Mouse (Mus musculus) stomach, embryonic 14.5 days (tissue): ENCODE measurements around the gene Sox21. TPM values are rescaled to one million over a fixed set of nuclear protein-coding genes. Genes with fewer than 3 reads are reported as not detected.

Source experiments
- ATAC-seq: fragments of 200-750 bp; cut with Nextera tagmentation; 2 replicates; pipeline ENCODE4 v1.8.0; 2017; ENCODE audit warnings: low read depth, moderate TSS enrichment; ENCODE audit not compliant: insufficient number of reproducible peaks, insufficient read depth, low FRiP score
- H3K27ac ChIP-seq: fragments of 300-500 bp; sonication (generic); 2 replicates; pipeline ENCODE4 v1.5.1; 2014; ENCODE audit warnings: mild to moderate bottlenecking, low read length, moderate library complexity, mixed read lengths
- H3K27me3 ChIP-seq: fragments of 300-500 bp; sonication (generic); 2 replicates; pipeline ENCODE4 v1.6.1; 2014; ENCODE audit warnings: low read length, control low read depth, mixed read lengths; ENCODE audit not compliant: control insufficient read depth, insufficient read depth
- H3K36me3 ChIP-seq: fragments of 300-500 bp; sonication (generic); 2 replicates; pipeline ENCODE4 v1.6.1; 2014; ENCODE audit warnings: mild to moderate bottlenecking, control low read depth, low read length, moderate library complexity, mixed read lengths; ENCODE audit not compliant: control insufficient read depth, insufficient read depth
- H3K4me1 ChIP-seq: fragments of 300-500 bp; sonication (generic); 2 replicates; pipeline ENCODE4 v1.6.1; 2014; ENCODE audit warnings: low read length, control low read depth, mixed read lengths; ENCODE audit not compliant: control insufficient read depth, insufficient read depth
- H3K4me2 ChIP-seq: fragments of 300-500 bp; sonication (generic); replicated peaks from 2 replicates; pipeline ENCODE4 v1.6.1; 2014; ENCODE audit warnings: low read depth, low read length, control low read depth
- H3K4me3 ChIP-seq: fragments of 300-500 bp; sonication (generic); 2 replicates; pipeline ENCODE4 v1.5.1; 2014; ENCODE audit warnings: low read depth, low read length, control low read depth
- H3K9ac ChIP-seq: fragments of 300-500 bp; sonication (generic); replicated peaks from 2 replicates; pipeline ENCODE4 v1.6.1; 2014; ENCODE audit warnings: low read depth, mild to moderate bottlenecking, control low read depth, low read length, moderate library complexity, mixed read lengths
- H3K9me3 ChIP-seq: fragments of 300-500 bp; sonication (generic); 2 replicates; pipeline ENCODE4 v1.6.1; 2016; ENCODE audit warnings: low read depth, low read length, control low read depth; ENCODE audit not compliant: control insufficient read depth
- WGBS: fragments of 180-500 bp; shearing (Covaris S2); extraction: QIAGEN DNeasy Blood & Tissue Kit; methylation state at CpG from one replicate; pipeline ENCODE4 v1.1.7; 2014; 5-methylcytosine and 5-hydroxymethylcytosine counted together
- microRNA-seq: library from miRNA; unstranded; fragments of <30 nt; microRNA quantifications from one replicate; pipeline ENCODE4, GENCODE M21; 2016
- polyA plus RNA-seq: library from polyadenylated mRNA; unstranded; fragments of >200 nt; fragmentation: Nextera tagmentation; extraction: Ambion mirVana; gene quantifications from 2 replicates; pipeline ENCODE4 v1.2.1, GENCODE M21; 2014

The Sox21 gene
- polyA plus RNA-seq, 1 experiment from 2014 or later: 9.3 TPM

GRCm38 (mm10) chr14:118191442-118191841 is 45.4 kb downstream of the Sox21 start:
- WGBS: 75% methylated on average over 9 of the region's 9 CpGs
- Histone ChIP-seq H3K4me2 (no peak overlapping the region), H3K4me3 (no peak overlapping the region), H3K36me3 (no peaks in the 10 kb centered on the region), H3K9ac (no peak overlapping the region), H3K27me3 (no peaks in the 10 kb centered on the region), H3K9me3 (no peaks in the 10 kb centered on the region), H3K27ac (no peak overlapping the region), H3K4me1 (no peaks in the 10 kb centered on the region)
- ATAC-seq: no peak

Small RNA genes lying within 50 kb of the gene (microRNA-seq; reads per million reads assigned to microRNA genes)
- gene Mir6241: not detected

Other genes with a start within 250 kb of the Sox21 start
- 0.80 and 1.2 TPM in 2 replicates for gene Dct, start 184.8 kb downstream of the Sox21 start, polyA plus RNA-seq
- gene Tgds, start 104.3 kb downstream of the Sox21 start, polyA plus RNA-seq: 35.2 and 37.3 TPM in 2 replicates
- gene Gpr180, start 99.9 kb downstream of the Sox21 start, polyA plus RNA-seq: 60.2 and 65.6 TPM in 2 replicates
- not detected in 2 replicates for gene Gm9376, start 29.9 kb upstream of the Sox21 start, polyA plus RNA-seq